Mouse (Mus musculus): ENCODE measurements at regions not wholly inside any gene's neighbourhood (a gene's known extent, or its start where the extent isn't known, plus 50 kb on each side); places are given as distances from the start of the nearest gene placed in this dataset.

- no peak for TF ChIP-seq CTCF (IDR thresholded peaks at IDR 0.05; ENCODE audit: extremely low read depth, insufficient read depth, insufficient read length, insufficient replicate concordance)
- TF ChIP-seq POLR2A (IDR thresholded peaks at IDR 0.05; ENCODE audit: low read depth, low read length): no peak
These were observed 267.1 kb downstream of the Kcnj2 start for GRCm38 (mm10) chr11:111333021-111333420.

Data from spleen, adult 2 months (tissue).